Mouse (Mus musculus) embryonic facial prominence, embryonic 12.5 days (tissue): Measurements from ENCODE around the gene Gm10413. TPM values are rescaled to one million over a fixed set of nuclear protein-coding genes. Genes with fewer than 3 reads are reported as not detected.
"Not testable (repeated sequence)": the region's sequence is repeated elsewhere in the genome, so short reads cannot be mapped to it uniquely, and the experiment has no call there.

Source experiments
- ATAC-seq: fragments of 200-750 bp; cut with Nextera tagmentation; 2 replicates; pipeline ENCODE4 v1.8.0; 2017; ENCODE audit not compliant: insufficient number of reproducible peaks, insufficient read depth, low FRiP score, low TSS enrichment
- H3K27ac ChIP-seq: fragments of 300-500 bp; sonication (generic); 2 replicates; pipeline ENCODE4 v1.5.1; 2016; ENCODE audit warnings: mild to moderate bottlenecking
- H3K27me3 ChIP-seq: fragments of 300-500 bp; sonication (generic); 2 replicates; pipeline ENCODE4 v1.6.1; 2016; ENCODE audit warnings: mild to moderate bottlenecking, moderate library complexity
- H3K36me3 ChIP-seq: fragments of 300-500 bp; sonication (generic); 2 replicates; pipeline ENCODE4 v1.6.1; 2016; ENCODE audit warnings: mild to moderate bottlenecking
- H3K4me1 ChIP-seq: fragments of 300-500 bp; sonication (generic); 2 replicates; pipeline ENCODE4 v1.6.1; 2016
- H3K4me2 ChIP-seq: fragments of 300-500 bp; sonication (generic); replicated peaks from 2 replicates; pipeline ENCODE4 v1.6.1; 2016; ENCODE audit warnings: mild to moderate bottlenecking, moderate library complexity
- H3K4me3 ChIP-seq: fragments of 300-500 bp; sonication (generic); 2 replicates; pipeline ENCODE4 v1.5.1; 2016; ENCODE audit warnings: mild to moderate bottlenecking
- H3K9ac ChIP-seq: fragments of 300-500 bp; sonication (generic); 2 replicates; pipeline ENCODE4 v1.6.1; 2016; ENCODE audit warnings: mild to moderate bottlenecking, moderate library complexity
- H3K9me3 ChIP-seq: fragments of 300-500 bp; sonication (generic); 2 replicates; pipeline ENCODE4 v1.6.1; 2016; ENCODE audit warnings: mild to moderate bottlenecking, moderate library complexity
- WGBS: fragments of 180-500 bp; shearing (Covaris S2); methylation state at CpG from one replicate; pipeline ENCODE4 v1.1.7; 2016; 5-methylcytosine and 5-hydroxymethylcytosine counted together
- polyA plus RNA-seq: library from polyadenylated mRNA; unstranded; fragments of >200 nt; fragmentation: Nextera tagmentation; extraction: Ambion mirVana; gene quantifications from 2 replicates; pipeline ENCODE4 v1.2.1, GENCODE M21; 2016

Gm10413 gene
- not detected in 2 replicates for polyA plus RNA-seq

- not testable (repeated sequence) for H3K27me3 ChIP-seq, H3K9ac ChIP-seq, H3K36me3 ChIP-seq, ATAC-seq, H3K4me3 ChIP-seq, H3K27ac ChIP-seq, H3K9me3 ChIP-seq, H3K4me2 ChIP-seq, H3K4me1 ChIP-seq
- WGBS: no CpG with 5 or more reads among the region's 2 CpGs
Observed at GRCm38 (mm10) chr14:3394793-3395192, at the start of gene Gm10413. Gene Gm10413, plus strand, starts transcription at chr14:3395093.

DNA sequence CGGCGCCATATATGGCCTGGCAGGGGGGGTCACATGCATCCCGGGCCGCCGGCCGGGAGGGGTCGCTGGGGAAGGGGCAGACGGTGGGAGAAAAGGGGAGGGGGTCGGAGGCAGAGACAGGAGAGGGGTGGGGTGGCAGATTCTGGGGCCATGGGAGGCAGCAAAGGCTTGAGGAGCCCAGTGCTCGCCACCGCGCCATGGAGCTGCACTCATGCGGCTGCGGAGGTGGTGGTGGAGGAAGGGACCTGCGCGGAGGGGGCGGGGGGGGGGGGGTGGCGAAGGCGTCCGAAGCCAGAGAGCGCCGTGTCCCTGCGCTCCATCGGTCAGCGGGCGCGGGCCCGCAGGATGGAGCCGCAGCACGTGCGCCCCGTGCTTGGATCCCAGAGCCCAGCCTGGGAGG lies 17.4 kb downstream of the Gm10413 start, which contains the start of gene Gm10409:
TSS of gene Gm10409 (plus strand) at position 301 of the 400 bp plus-strand sequence.
- not testable (repeated sequence) for H3K9me3 ChIP-seq, H3K9ac ChIP-seq, H3K27me3 ChIP-seq, ATAC-seq, H3K27ac ChIP-seq, H3K4me1 ChIP-seq, H3K4me3 ChIP-seq, H3K4me2 ChIP-seq, H3K36me3 ChIP-seq
- no CpG with 5 or more reads among the region's 32 CpGs for WGBS

DNA sequence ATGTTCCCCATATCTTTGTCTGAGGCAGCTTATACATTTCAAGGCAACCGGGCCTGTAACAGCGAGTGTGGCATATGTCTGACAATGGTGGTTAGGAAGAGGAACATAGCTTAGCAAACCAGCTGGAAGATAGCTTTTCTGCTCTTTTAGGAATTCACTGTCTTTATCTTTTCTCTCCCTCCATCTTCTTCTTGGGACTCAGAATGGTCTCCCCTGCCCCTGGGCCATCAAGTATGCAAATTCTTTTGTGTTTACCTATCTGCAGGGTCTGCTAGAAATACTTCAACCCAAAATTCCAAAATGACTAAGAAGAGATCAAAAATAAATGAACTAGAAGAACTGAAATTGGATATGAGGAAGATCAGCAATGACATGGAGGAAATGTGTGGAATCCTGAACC lies 32.9 kb downstream of the Gm10413 start, which contains the start of gene Gm3005:
TSS of gene Gm3005 (plus strand) at position 301 of the 400 bp plus-strand sequence.
- not testable (repeated sequence) for ATAC-seq, H3K36me3 ChIP-seq, H3K4me3 ChIP-seq, H3K4me1 ChIP-seq, H3K9ac ChIP-seq, H3K27me3 ChIP-seq, H3K27ac ChIP-seq, H3K4me2 ChIP-seq, H3K9me3 ChIP-seq
- no CpG with 5 or more reads among the region's 2 CpGs for WGBS

- WGBS: no CpG with 5 or more reads among the region's 3 CpGs
- not testable (repeated sequence) for H3K4me1 ChIP-seq, ATAC-seq, H3K27ac ChIP-seq, H3K36me3 ChIP-seq, H3K4me3 ChIP-seq, H3K27me3 ChIP-seq, H3K9me3 ChIP-seq, H3K4me2 ChIP-seq, H3K9ac ChIP-seq
Observed at GRCm38 (mm10) chr14:3449079-3449478, 54.2 kb downstream of the Gm10413 start, which contains the start of gene Gm10408. Gene Gm10408, plus strand, starts transcription at chr14:3449379.

Other genes starting within 250 kb of the Gm10413 start
- gene Gm5795, start 206.8 kb upstream of the Gm10413 start, polyA plus RNA-seq: not detected in 2 replicates
- gene D830030K20Rik, start 186.6 kb upstream of the Gm10413 start, polyA plus RNA-seq: 8.3 and 9.7 TPM in 2 replicates
- gene Gm2956, start 62.5 kb upstream of the Gm10413 start, polyA plus RNA-seq: not detected in 2 replicates
- 2.0 and 2.3 TPM in 2 replicates for gene Gm10409, start 17.5 kb downstream of the Gm10413 start, polyA plus RNA-seq
- 2.8 TPM in 2 replicates for gene Gm3005, start 33.0 kb downstream of the Gm10413 start, polyA plus RNA-seq
- not detected in 2 replicates for gene Gm10408, start 54.3 kb downstream of the Gm10413 start, polyA plus RNA-seq
- not detected in 2 replicates for gene Gm3012, start 239.4 kb downstream of the Gm10413 start, polyA plus RNA-seq